ENCODE assay signal across 17 mouse cellular contexts in the genomic region with DNA sequence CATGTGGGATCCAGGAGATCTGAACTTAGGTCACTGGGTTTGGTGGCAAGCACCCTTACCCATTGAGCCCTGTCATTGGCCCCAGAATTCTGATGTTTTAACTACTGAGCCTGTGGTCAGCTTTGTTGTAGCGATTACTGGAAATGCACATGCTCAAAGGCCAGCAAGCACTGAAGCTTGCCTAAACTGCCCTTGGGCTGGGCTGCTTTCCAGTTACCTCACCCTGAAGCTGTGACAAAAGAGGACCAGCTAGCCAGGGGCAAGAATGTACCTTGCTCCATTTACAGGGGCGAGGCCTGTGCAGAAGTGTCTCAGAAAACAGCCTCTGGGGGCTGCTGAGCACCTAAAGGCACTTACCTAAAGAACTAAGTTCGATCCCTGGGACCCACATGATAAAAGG. TPM values are rescaled to one million over a fixed set of nuclear protein-coding genes. Genes with fewer than 3 reads are reported as not detected.
DNase-seq lines count a peak whose midpoint lies in the region; ATAC-seq and TF ChIP-seq lines count a peak whose summit lies in the region.
"Had no signal": no experiment of that assay in that cellular context is flagged by ENCODE, and none has a peak within 500 bp of the region (broad histone marks: within the 10 kb centered on the region; RNA-seq: fewer than 3 reads in every experiment).

No protein-coding gene starts in this region.

- no peak for TF ChIP-seq POLR2A in liver, adult 2 months (IDR thresholded peaks at IDR 0.05; ENCODE audit: extremely low read depth, insufficient read depth, low read length)

- no peak overlapping the region for H3K4me3 ChIP-seq in liver, adult 2 months (ENCODE audit: insufficient read depth, low read depth, low read length)
- H3K4me3 ChIP-seq: heart, embryonic 12.5 days; liver, embryonic 13.5 days had no signal

- H3K36me3 ChIP-seq in liver, adult 2 months (ENCODE audit: control insufficient read depth, insufficient read depth, low read length), result no peaks in the 10 kb centered on the region
- H3K36me3 ChIP-seq: heart, embryonic 12.5 days; liver, embryonic 13.5 days had no signal

- no peaks in the 10 kb centered on the region for H3K79me2 ChIP-seq in liver, adult 2 months (ENCODE audit: control insufficient read depth, insufficient read depth, low read length)

- POLR2A ChIA-PET in Patski (lab: Charles Lee), result no interaction called here

- no peaks in the 10 kb centered on the region for H3K27me3 ChIP-seq in liver, adult 2 months (ENCODE audit: control insufficient read depth, insufficient read depth, low read length)
- no peaks in the 10 kb centered on the region for H3K27me3 ChIP-seq in Patski
- H3K27me3 ChIP-seq: heart, embryonic 12.5 days had no signal

- peak; percentile 32 for ATAC-seq in Patski
- ATAC-seq: forebrain, embryonic 16.5 days had no signal

- intact Hi-C loops in heart, postnatal 36 days (cut with DNase I), result loop anchor here (5.0 kb wide), 1 partner anchor 36 kb away; no protein-coding TSS in a partner anchor

- TF ChIP-seq CTCF in liver, adult 2 months (IDR thresholded peaks at IDR 0.05; ENCODE audit: low read depth, low read length), result no peak
- TF ChIP-seq CTCF in Patski (IDR thresholded peaks at IDR 0.05), result no peak

- no peak overlapping the region for H3K27ac ChIP-seq in liver, adult 2 months (replicated peaks; ENCODE audit: insufficient read depth, low read depth, low read length)
- H3K27ac ChIP-seq: liver, embryonic 13.5 days; stomach, postnatal 0 days had no signal

- CTCF ChIA-PET in Patski (lab: Charles Lee), result interaction anchor here (0.9 to 1.3 kb wide), 2 partner anchors 10 to 97 kb away, joined by 3 to 4 read pairs; no protein-coding TSS in a partner anchor

- no peak overlapping the region for H3K9ac ChIP-seq in liver, adult 2 months (ENCODE audit: low read depth, low read length)
- H3K9ac ChIP-seq: heart, embryonic 12.5 days; liver, embryonic 13.5 days; lung, embryonic 14.5 days had no signal

- 61% methylated on average over 3 of the region's 3 CpGs for WGBS in liver, adult 2 months

- no peaks in the 10 kb centered on the region; the same call in none of the 2 replicates for H3K4me1 ChIP-seq in liver, adult 2 months (ENCODE audit: control insufficient read depth, insufficient read depth, low read length)

- DNase-seq in heart, adult 11 months, result peak; percentile 87
- DNase-seq in heart, postnatal 36 days, result no peak
- peak; percentile 24 for DNase-seq in liver, adult 2 months (ENCODE audit: extremely low read depth, low read depth, low spot score)
- no peak for DNase-seq in liver
- peak; percentile 34 for DNase-seq in Patski (ENCODE audit: low read depth, low spot score)
- DNase-seq in ovary, postnatal 10 days (ENCODE audit: low spot score), result no peak
- DNase-seq in embryo, embryonic 10.5 days (ENCODE audit: low spot score), result no peak
- DNase-seq: cerebellum, adult 9-11 months; embryo, embryonic 11 days; kidney, adult 18-20 months; kidney, postnatal 4 days; liver, embryonic 13.5 days; lung, embryonic 14.5 days; right cerebral cortex, adult 18-20 months had no signal

- in situ Hi-C loops in Patski (cut with MboI; ENCODE audit: low pct_unique_long_range_greater_than_20kb), result loop anchor here (5.0 kb wide), 1 partner anchor 86 kb away; no protein-coding TSS in a partner anchor

RNA-seq across cellular contexts. Expression of a gene that starts 51.8 kb away (rescaled TPM):
- total RNA-seq in heart, postnatal 36 days (2021), result 10 to 100 TPM; 32.6 to 38.6 TPM
- 3.2 and 6.5 TPM in 2 replicates for total RNA-seq in liver, adult 2 months (2014; rRNA removed)
- 2.2 and 3.1 TPM in 2 replicates for polyA plus RNA-seq in liver, adult 2 months (2012; rRNA removed)
- polyA plus RNA-seq in Patski (2021), result 74.3 TPM

Comparison
In these comparisons a context has a peak if more than half of its experiments do, and no peak if none do; other contexts are left out.
1. DNase-seq: peak in heart, adult 11 months (single experiment), liver, adult 2 months (single experiment) and Patski (single experiment); none in heart, postnatal 36 days (0 of 2), liver (single experiment), ovary, postnatal 10 days (single experiment) and embryo, embryonic 10.5 days (single experiment).